Mouse (Mus musculus): ENCODE measurements around the gene Spice1. TPM values are rescaled to one million over a fixed set of nuclear protein-coding genes. Genes with fewer than 3 reads are reported as not detected.

Gene Spice1
- polyA plus RNA-seq, 1 experiment from 2014 or later: 20.2 TPM

GRCm38 (mm10) chr16:44434931-44435330, 88.0 kb downstream of the Spice1 start:
- Histone ChIP-seq H3K27ac (replicated peaks in 1 of 2; ENCODE audit: control insufficient read depth in 1 of 2, insufficient read depth in 1 of 2, low read depth in 2 of 2, low read length in 2 of 2) (no peak overlapping the region), H3K4me3 (ENCODE audit: control insufficient read depth in 1 of 2, insufficient read depth in 1 of 2, low read depth in 1 of 2, low read length in 2 of 2) (no peak overlapping the region), H3K9ac (ENCODE audit: low read length) (no peak overlapping the region), H3K4me2 (ENCODE audit: low read length) (no peak overlapping the region), H3K27me3 (ENCODE audit: control insufficient read depth, insufficient read depth, low read length) (no peaks in the 10 kb centered on the region), H3K36me3 (ENCODE audit: control insufficient read depth, insufficient read depth, low read length) (no peaks in the 10 kb centered on the region), H3K9me3 (ENCODE audit: control insufficient read depth, low read length) (no peaks in the 10 kb centered on the region), H3K4me1 (ENCODE audit: control insufficient read depth in 2 of 2, insufficient read depth in 2 of 2, low read length in 2 of 2) (no peaks in the 10 kb centered on the region)
- no peak for ATAC-seq (ENCODE audit: insufficient number of reproducible peaks, insufficient read depth, low FRiP score, low read depth)
- WGBS: 68% methylated on average over 7 of the region's 7 CpGs

- no peak for ATAC-seq (ENCODE audit: insufficient number of reproducible peaks, insufficient read depth, low FRiP score, low read depth)
- Histone ChIP-seq H3K4me3 (ENCODE audit: control insufficient read depth in 1 of 2, insufficient read depth in 1 of 2, low read depth in 1 of 2, low read length in 2 of 2) (no peak overlapping the region), H3K27ac (replicated peaks in 1 of 2; ENCODE audit: control insufficient read depth in 1 of 2, insufficient read depth in 1 of 2, low read depth in 2 of 2, low read length in 2 of 2) (no peak overlapping the region), H3K9ac (ENCODE audit: low read length) (no peak overlapping the region), H3K9me3 (ENCODE audit: control insufficient read depth, low read length) (no peaks in the 10 kb centered on the region), H3K27me3 (ENCODE audit: control insufficient read depth, insufficient read depth, low read length) (no peaks in the 10 kb centered on the region), H3K36me3 (ENCODE audit: control insufficient read depth, insufficient read depth, low read length) (no peaks in the 10 kb centered on the region), H3K4me2 (ENCODE audit: low read length) (no peak overlapping the region), H3K4me1 (ENCODE audit: control insufficient read depth in 2 of 2, insufficient read depth in 2 of 2, low read length in 2 of 2) (no peaks in the 10 kb centered on the region)
- WGBS: 70% methylated on average over 4 of the region's 4 CpGs
Measured at GRCm38 (mm10) chr16:44435481-44435880, 88.6 kb downstream of the Spice1 start.

Other genes starting within 250 kb of the Spice1 start
- gene Atp6v1a, start 207.4 kb upstream of the Spice1 start, polyA plus RNA-seq (2014; fragmentation: Nextera tagmentation; extraction: Ambion mirVana): 45.4 and 54.9 TPM in 2 replicates
- 45.4 and 46.6 TPM in 2 replicates for gene Naa50, start 207.3 kb upstream of the Spice1 start, polyA plus RNA-seq (2014; fragmentation: Nextera tagmentation; extraction: Ambion mirVana)
- gene Usf3, start 173.9 kb upstream of the Spice1 start, polyA plus RNA-seq (2014; fragmentation: Nextera tagmentation; extraction: Ambion mirVana): 4.1 and 4.7 TPM in 2 replicates
- not detected in 2 replicates for gene Sidt1, start 13.9 kb upstream of the Spice1 start, polyA plus RNA-seq (2014; fragmentation: Nextera tagmentation; extraction: Ambion mirVana)
- gene Cfap44, start 47.7 kb downstream of the Spice1 start, polyA plus RNA-seq (2014; fragmentation: Nextera tagmentation; extraction: Ambion mirVana): 0.18 and 0.19 TPM in 2 replicates
- gene Boc, start 211.8 kb downstream of the Spice1 start, polyA plus RNA-seq (2014; fragmentation: Nextera tagmentation; extraction: Ambion mirVana): 6.0 and 7.6 TPM in 2 replicates

Measured in heart, embryonic 14.5 days (tissue).